Mouse (Mus musculus): ENCODE measurements around the gene Atxn7l1.

Gene Atxn7l1

GRCm38 (mm10) chr12:33390844-33391560, 243.5 kb downstream of the Atxn7l1 start:
- no peak for DNase-seq

DNA sequence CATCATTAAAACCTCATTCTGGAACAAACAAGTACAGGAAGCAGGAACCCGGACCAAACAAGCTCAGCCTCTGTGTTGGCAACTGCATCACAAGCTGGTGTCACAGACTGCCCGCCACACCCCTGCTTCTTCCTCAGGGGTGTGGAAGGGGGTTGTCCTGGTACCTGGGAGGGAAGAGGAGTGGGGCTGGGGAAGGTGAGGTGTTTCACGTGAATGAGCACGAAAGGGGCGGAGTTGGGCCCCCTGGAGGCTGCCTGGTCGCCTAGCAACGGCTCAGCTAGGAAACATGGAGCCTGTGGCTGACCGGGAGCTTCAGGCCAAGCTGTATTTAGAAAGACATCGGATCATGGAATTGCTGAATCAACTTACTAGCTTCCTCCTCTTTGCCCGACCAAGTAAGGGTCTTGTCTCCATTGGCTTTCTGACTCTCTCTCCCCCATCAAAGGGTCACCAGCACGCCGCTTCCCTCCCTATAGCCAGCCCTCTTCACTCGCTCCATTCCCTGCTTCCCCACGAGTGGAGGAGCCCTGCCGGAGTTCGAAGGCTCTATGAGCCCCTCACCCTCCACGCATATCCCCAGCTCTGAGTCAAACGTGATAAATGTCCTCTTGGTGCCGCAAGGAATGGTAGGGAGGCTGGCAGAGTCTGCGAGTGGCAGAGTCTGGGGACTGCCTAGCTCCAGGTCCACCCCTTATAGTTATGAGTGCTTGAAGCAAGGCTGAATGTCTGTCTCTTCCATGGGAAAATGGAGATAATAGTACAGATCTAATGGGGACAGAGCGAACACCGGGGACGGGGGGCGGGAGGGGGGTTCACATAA, 247.5 kb downstream of the Atxn7l1 start, which contains the start of gene Efcab10:
Gene Efcab10, plus strand, starts transcription at position 51 of the 820 bp plus-strand sequence.
- DNase-seq, result peak; percentile 19 to 41

DNA sequence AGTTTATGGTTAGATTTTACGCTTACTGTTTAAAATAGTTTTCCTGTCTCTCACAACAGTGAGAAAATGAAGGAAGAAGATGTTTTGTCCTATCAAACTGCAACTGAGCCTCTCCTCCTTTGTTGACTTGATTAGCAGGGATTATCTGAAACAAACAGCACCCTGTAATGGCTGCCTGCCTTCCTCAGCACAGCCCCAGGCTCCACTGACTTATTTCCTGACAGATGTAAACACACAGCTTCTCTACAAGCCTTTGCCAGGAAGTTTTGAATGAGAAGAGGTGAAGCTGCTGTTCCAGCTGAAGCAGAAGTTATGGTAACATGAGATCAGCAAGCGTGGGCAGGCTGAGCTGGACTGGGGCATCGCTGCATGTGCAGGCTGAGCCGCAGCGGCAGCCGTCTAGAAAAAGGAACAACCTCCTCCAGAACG, 255.8 kb downstream of the Atxn7l1 start:
- peak; percentile 6 to 26 for DNase-seq

GRCm38 (mm10) chr12:33404996-33405395, 257.5 kb downstream of the Atxn7l1 start:
- no peak for DNase-seq

DNA sequence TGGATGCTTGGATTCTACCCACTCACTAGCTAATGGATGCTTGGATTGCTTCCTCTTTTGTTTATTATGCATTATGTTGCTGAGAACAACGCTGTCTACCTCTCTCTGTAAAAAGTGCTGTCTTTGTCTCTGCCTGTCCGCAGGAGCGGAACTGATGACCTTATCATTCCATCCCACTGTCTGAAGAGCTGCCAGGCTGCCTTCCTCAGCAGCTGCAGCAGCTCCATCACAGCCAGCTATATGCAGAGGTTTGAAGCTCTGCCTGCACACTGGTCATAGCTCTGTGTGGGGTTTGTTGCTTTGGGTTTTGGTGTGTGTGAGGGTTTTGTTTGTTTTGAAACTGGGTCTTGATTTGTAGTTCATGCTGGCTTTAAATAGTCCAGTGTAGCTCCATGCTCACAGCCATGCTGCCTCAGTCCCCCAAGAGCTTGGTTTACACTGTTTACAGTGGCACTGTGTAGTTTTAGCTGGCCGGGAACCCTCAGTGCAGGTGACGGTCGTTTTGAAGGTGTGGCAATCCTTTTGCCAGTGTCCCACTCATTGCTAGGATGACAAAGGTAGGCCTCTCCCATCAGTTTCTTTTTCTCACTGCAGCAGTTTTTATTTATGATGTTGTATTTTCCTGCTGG, 258.0 kb downstream of the Atxn7l1 start:
- DNase-seq, result no peak

DNA sequence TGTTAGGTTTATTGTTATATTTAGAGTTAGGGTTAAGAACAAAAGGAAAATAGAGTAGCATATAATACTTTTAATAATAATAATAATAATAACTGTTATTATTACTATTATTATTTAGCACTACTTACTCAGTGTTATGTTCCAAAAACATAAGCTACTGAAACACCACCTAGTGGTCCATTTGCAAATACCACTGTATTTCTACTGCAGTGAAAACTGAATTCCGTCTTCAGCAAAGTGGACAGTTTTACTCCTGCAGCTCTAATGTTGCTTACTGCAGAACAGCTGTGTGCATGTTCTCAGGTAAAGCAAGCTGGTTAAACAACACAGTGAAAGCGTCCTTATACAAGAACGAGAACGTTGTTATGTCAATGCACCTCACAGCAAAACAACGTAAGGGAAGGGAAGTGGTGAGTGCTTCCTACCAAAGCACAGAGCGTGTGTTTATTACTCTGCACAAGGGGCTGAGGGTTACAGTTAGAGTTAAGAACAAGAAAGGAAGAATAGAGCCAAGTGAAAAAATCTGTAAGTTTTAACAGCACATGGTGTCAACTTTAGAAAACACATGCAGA, 264.2 kb downstream of the Atxn7l1 start:
- DNase-seq, result no peak
